Mouse (Mus musculus): Measurements from ENCODE around the gene Tmem201. TPM values are rescaled to one million over a fixed set of nuclear protein-coding genes. Genes with fewer than 3 reads are reported as not detected.

Tmem201 gene
- total and polyA plus RNA-seq, 3 experiments: 85.9 to 107 (median 93.3) TPM

GRCm38 (mm10) chr4:149779966-149780365 lies 42.1 kb upstream of the Tmem201 start:
- intact Hi-C loops (cut with DNase I): loop anchor here (5.0 kb wide), 1 partner anchor 312 kb away; no protein-coding TSS in a partner anchor
- WGBS: 74% methylated on average over 9 of the region's 9 CpGs
- no peak for TF ChIP-seq EP300 (IDR thresholded peaks at IDR 0.05; ENCODE audit: insufficient read depth, low read depth, low read length)
- no peak for TF ChIP-seq POLR2A (IDR thresholded peaks at IDR 0.05; ENCODE audit: insufficient read depth, low read depth, low read length)
- TF ChIP-seq CTCF (IDR thresholded peaks at IDR 0.05): no peak
- Histone ChIP-seq H3K9ac (ENCODE audit: low read depth, low read length) (no peak overlapping the region), H3K79me2 (replicated peaks; ENCODE audit: control insufficient read depth, insufficient read depth, low read length) (no peaks in the 10 kb centered on the region), H3K27ac (no peak overlapping the region; the same call in 1 of the 2 replicates), H3K36me3 (ENCODE audit: control insufficient read depth, insufficient read depth, low read length) (no peaks in the 10 kb centered on the region), H3K4me3 (no peak overlapping the region), H3K27me3 (ENCODE audit: control insufficient read depth, insufficient read depth, low read length) (no peaks in the 10 kb centered on the region), H3K4me1 (ENCODE audit: control insufficient read depth, insufficient read depth, low read length) (peaks cover 17% of the 10 kb centered on the region)
- no peak for DNase-seq

GRCm38 (mm10) chr4:149777126-149777525 lies 39.3 kb upstream of the Tmem201 start:
- H3K4me1 ChIP-seq (ENCODE audit: control insufficient read depth, insufficient read depth, low read length): peaks cover 17% of the 10 kb centered on the region
- intact Hi-C loops (cut with DNase I): loop anchor here (5.0 kb wide), 1 partner anchor 315 kb away; no protein-coding TSS in a partner anchor
- TF ChIP-seq CTCF (IDR thresholded peaks at IDR 0.05): no peak
- peak; percentile 54 for TF ChIP-seq POLR2A (IDR thresholded peaks at IDR 0.05; ENCODE audit: insufficient read depth, low read depth, low read length)
- peak; percentile 94 for TF ChIP-seq EP300 (IDR thresholded peaks at IDR 0.05; ENCODE audit: insufficient read depth, low read depth, low read length)
- no peaks in the 10 kb centered on the region for H3K79me2 ChIP-seq (replicated peaks; ENCODE audit: control insufficient read depth, insufficient read depth, low read length)
- H3K36me3 ChIP-seq (ENCODE audit: control insufficient read depth, insufficient read depth, low read length): no peaks in the 10 kb centered on the region
- no peaks in the 10 kb centered on the region for H3K27me3 ChIP-seq (ENCODE audit: control insufficient read depth, insufficient read depth, low read length)
- no peak overlapping the region for H3K4me3 ChIP-seq
- peak; percentile 55 to 79 for DNase-seq
- WGBS: 53% methylated on average over 9 of the region's 9 CpGs
- peak overlapping the region; percentile 85 for H3K27ac ChIP-seq
- 0 out of 2 replicates have a peak overlapping the region, but pooled peaks have one; percentile 18 for H3K9ac ChIP-seq (ENCODE audit: low read depth, low read length)

GRCm38 (mm10) chr4:149775760-149776362 lies 38.0 kb upstream of the Tmem201 start:
- peak overlapping the region; percentile 68 for H3K27ac ChIP-seq
- no peaks in the 10 kb centered on the region for H3K79me2 ChIP-seq (replicated peaks; ENCODE audit: control insufficient read depth, insufficient read depth, low read length)
- intact Hi-C loops (cut with DNase I): loop anchor here (5.0 kb wide), 1 partner anchor 316 kb away; no protein-coding TSS in a partner anchor
- TF ChIP-seq CTCF (IDR thresholded peaks at IDR 0.05) (no peak), POLR2A (IDR thresholded peaks at IDR 0.05; ENCODE audit: insufficient read depth, low read depth, low read length) (no peak), EP300 (IDR thresholded peaks at IDR 0.05; ENCODE audit: insufficient read depth, low read depth, low read length) (no peak)
- no peak overlapping the region for H3K4me3 ChIP-seq
- DNase-seq: no peak
- 24% methylated on average over 8 of the region's 8 CpGs for WGBS
- no peak overlapping the region for H3K9ac ChIP-seq (ENCODE audit: low read depth, low read length)
- no peaks in the 10 kb centered on the region for H3K27me3 ChIP-seq (ENCODE audit: control insufficient read depth, insufficient read depth, low read length)
- no peaks in the 10 kb centered on the region for H3K36me3 ChIP-seq (ENCODE audit: control insufficient read depth, insufficient read depth, low read length)
- H3K4me1 ChIP-seq (ENCODE audit: control insufficient read depth, insufficient read depth, low read length): peaks cover 17% of the 10 kb centered on the region

- WGBS: 54% methylated on average over 7 of the region's 7 CpGs
These were observed 37.5 kb upstream of the Tmem201 start for GRCm38 (mm10) chr4:149775330-149775729.

GRCm38 (mm10) chr4:149774094-149774470 lies 36.2 kb upstream of the Tmem201 start, which contains the start of gene Slc25a33:
Slc25a33 (minus strand) TSS chr4:149774277.
- H3K36me3 ChIP-seq (ENCODE audit: control insufficient read depth, insufficient read depth, low read length): no peaks in the 10 kb centered on the region
- peak within 1 kb of the TSS; percentile 91 for H3K27ac ChIP-seq
- H3K79me2 ChIP-seq (replicated peaks; ENCODE audit: control insufficient read depth, insufficient read depth, low read length): peaks cover 1% of the 10 kb centered on the region; the same call in 1 of the 2 replicates
- H3K27me3 ChIP-seq (ENCODE audit: control insufficient read depth, insufficient read depth, low read length): no peaks in the 10 kb centered on the region
- H3K4me1 ChIP-seq (ENCODE audit: control insufficient read depth, insufficient read depth, low read length): peaks cover 10% of the 10 kb centered on the region
- H3K9ac ChIP-seq (ENCODE audit: low read depth, low read length): peak within 1 kb of the TSS; percentile 91
- DNase-seq: peak; percentile 98
- H3K4me3 ChIP-seq: peak within 1 kb of the TSS; percentile 74
- under 1% methylated on average over 51 of the region's 51 CpGs for WGBS
- TF ChIP-seq EP300 (IDR thresholded peaks at IDR 0.05; ENCODE audit: insufficient read depth, low read depth, low read length) (0 out of 2 replicates have a peak, but pooled peaks have one; percentile 27), POLR2A (IDR thresholded peaks at IDR 0.05; ENCODE audit: insufficient read depth, low read depth, low read length) (peak; percentile 75), CTCF (IDR thresholded peaks at IDR 0.05) (no peak)
- intact Hi-C loops (cut with DNase I): no loop called here

More at GRCm38 (mm10) chr4:149775330-149775729, 37.5 kb upstream of the Tmem201 start:
- H3K27me3 ChIP-seq (ENCODE audit: control insufficient read depth, insufficient read depth, low read length): no peaks in the 10 kb centered on the region
- TF ChIP-seq CTCF (IDR thresholded peaks at IDR 0.05): no peak
- TF ChIP-seq EP300 (IDR thresholded peaks at IDR 0.05; ENCODE audit: insufficient read depth, low read depth, low read length): peak; percentile 44; the same call in 1 of the 2 replicates
- H3K27ac ChIP-seq: peak overlapping the region; percentile 68
- H3K9ac ChIP-seq (ENCODE audit: low read depth, low read length): no peak overlapping the region
- intact Hi-C loops (cut with DNase I): loop anchor here (5.0 kb wide), 1 partner anchor 317 kb away; no protein-coding TSS in a partner anchor
- no peaks in the 10 kb centered on the region for H3K36me3 ChIP-seq (ENCODE audit: control insufficient read depth, insufficient read depth, low read length)
- H3K4me1 ChIP-seq (ENCODE audit: control insufficient read depth, insufficient read depth, low read length): peaks cover 13% of the 10 kb centered on the region
- peaks cover 1% of the 10 kb centered on the region; the same call in 1 of the 2 replicates for H3K79me2 ChIP-seq (replicated peaks; ENCODE audit: control insufficient read depth, insufficient read depth, low read length)
- no peak overlapping the region for H3K4me3 ChIP-seq
- peak; percentile 61 to 80 for DNase-seq
